Comparison of ENCODE assay signal across 8 mouse cellular contexts in genomic region chr3:41564471-41565213, GRCm38 (mm10). TPM values are rescaled to one million over a fixed set of nuclear protein-coding genes. Genes with fewer than 3 reads are reported as not detected.
DNase-seq lines count a peak whose midpoint lies in the region; ATAC-seq lines count a peak whose summit lies in the region.

No protein-coding gene starts in this region.

- no peaks in the 10 kb centered on the region for H3K36me3 ChIP-seq in embryonic facial prominence, embryonic 12.5 days
- no peaks in the 10 kb centered on the region for H3K36me3 ChIP-seq in limb, embryonic 12.5 days
- no peaks in the 10 kb centered on the region for H3K36me3 ChIP-seq in midbrain, embryonic 13.5 days

- ATAC-seq in embryonic facial prominence, embryonic 12.5 days (ENCODE audit: insufficient number of reproducible peaks, insufficient read depth, low FRiP score, low TSS enrichment), result peak; percentile 50
- peak; percentile 52; the same call in 1 of the 2 replicates for ATAC-seq in limb, embryonic 12.5 days (ENCODE audit: insufficient number of reproducible peaks, insufficient read depth, low FRiP score, low TSS enrichment, low read depth)
- peak; percentile 54 for ATAC-seq in midbrain, embryonic 13.5 days

- H3K9ac ChIP-seq in embryonic facial prominence, embryonic 12.5 days, result peak overlapping the region; percentile 77
- peak overlapping the region; percentile 84 for H3K9ac ChIP-seq in limb, embryonic 12.5 days (replicated peaks)
- H3K9ac ChIP-seq in midbrain, embryonic 13.5 days (replicated peaks), result peak overlapping the region; percentile 92

- DNase-seq in 416B (ENCODE audit: low read depth), result peak; percentile 84
- DNase-seq in adrenal gland, postnatal 36 days, result peak; percentile 79 to 86
- DNase-seq in heart, adult 18-20 months, result peak; percentile 82 to 84
- peak; percentile 91 for DNase-seq in kidney, adult 18-20 months
- DNase-seq in spleen, adult 12 weeks (ENCODE audit: low spot score), result peak; percentile 69

- H3K27me3 ChIP-seq in embryonic facial prominence, embryonic 12.5 days, result 0 out of 2 replicates have a peak, but pooled peaks cover 3% of the 10 kb centered on the region
- H3K27me3 ChIP-seq in limb, embryonic 12.5 days, result no peaks in the 10 kb centered on the region
- 0 out of 2 replicates have a peak, but pooled peaks cover 3% of the 10 kb centered on the region for H3K27me3 ChIP-seq in midbrain, embryonic 13.5 days

- H3K27ac ChIP-seq in embryonic facial prominence, embryonic 12.5 days, result peak overlapping the region; percentile 89
- H3K27ac ChIP-seq in limb, embryonic 12.5 days, result peak overlapping the region; percentile 94
- H3K27ac ChIP-seq in midbrain, embryonic 13.5 days, result peak overlapping the region; percentile 97

- H3K4me1 ChIP-seq in embryonic facial prominence, embryonic 12.5 days, result no peaks in the 10 kb centered on the region
- H3K4me1 ChIP-seq in limb, embryonic 12.5 days (replicated peaks), result peaks cover 14% of the 10 kb centered on the region
- peaks cover 16% of the 10 kb centered on the region for H3K4me1 ChIP-seq in midbrain, embryonic 13.5 days (replicated peaks)

- WGBS in embryonic facial prominence, embryonic 12.5 days, result under 1% methylated on average over 56 of the region's 60 CpGs
- under 1% methylated on average over 36 of the region's 60 CpGs for WGBS in limb, embryonic 12.5 days
- under 1% methylated on average over 54 of the region's 60 CpGs for WGBS in midbrain, embryonic 13.5 days

- peak overlapping the region; percentile 97 for H3K4me2 ChIP-seq in embryonic facial prominence, embryonic 12.5 days (replicated peaks)
- H3K4me2 ChIP-seq in limb, embryonic 12.5 days, result peak overlapping the region; percentile 92
- peak overlapping the region; percentile 88 for H3K4me2 ChIP-seq in midbrain, embryonic 13.5 days (replicated peaks)

- H3K4me3 ChIP-seq in embryonic facial prominence, embryonic 12.5 days, result peak overlapping the region; percentile 77
- H3K4me3 ChIP-seq in limb, embryonic 12.5 days (replicated peaks), result peak overlapping the region; percentile 76
- peak overlapping the region; percentile 75 for H3K4me3 ChIP-seq in midbrain, embryonic 13.5 days (replicated peaks)

- no peaks in the 10 kb centered on the region for H3K9me3 ChIP-seq in embryonic facial prominence, embryonic 12.5 days
- no peaks in the 10 kb centered on the region for H3K9me3 ChIP-seq in limb, embryonic 12.5 days
- H3K9me3 ChIP-seq in midbrain, embryonic 13.5 days, result no peaks in the 10 kb centered on the region

RNA-seq across cellular contexts. Expression of gene Jade1, which starts 9.1 kb away (rescaled TPM):
- total RNA-seq in adrenal gland, postnatal 36 days (2021), result 10 to 100 TPM; 51.2 to 51.4 TPM
- polyA plus RNA-seq in embryonic facial prominence, embryonic 12.5 days (2016; fragmentation: Nextera tagmentation; extraction: Ambion mirVana), result 13.2 and 13.4 TPM in 2 replicates
- total RNA-seq in heart, adult 18-20 months (2021), result 10 to 100 TPM; 28.5 to 32.3 TPM
- polyA plus RNA-seq in limb, embryonic 12.5 days (2016; fragmentation: Nextera tagmentation; extraction: Ambion mirVana), result 15.2 and 15.3 TPM in 2 replicates
- polyA plus RNA-seq in midbrain, embryonic 13.5 days (2015; fragmentation: Nextera tagmentation; extraction: Ambion mirVana), result 10.5 and 13.2 TPM in 2 replicates

Comparison
In these comparisons a context has a peak if more than half of its experiments do, and no peak if none do; other contexts are left out.
1. Peak in every context shown above with its lines: DNase-seq, ATAC-seq, H3K4me3 ChIP-seq and H3K27ac ChIP-seq.